ENCODE assay signal across 8 mouse cellular contexts in the genomic region with DNA sequence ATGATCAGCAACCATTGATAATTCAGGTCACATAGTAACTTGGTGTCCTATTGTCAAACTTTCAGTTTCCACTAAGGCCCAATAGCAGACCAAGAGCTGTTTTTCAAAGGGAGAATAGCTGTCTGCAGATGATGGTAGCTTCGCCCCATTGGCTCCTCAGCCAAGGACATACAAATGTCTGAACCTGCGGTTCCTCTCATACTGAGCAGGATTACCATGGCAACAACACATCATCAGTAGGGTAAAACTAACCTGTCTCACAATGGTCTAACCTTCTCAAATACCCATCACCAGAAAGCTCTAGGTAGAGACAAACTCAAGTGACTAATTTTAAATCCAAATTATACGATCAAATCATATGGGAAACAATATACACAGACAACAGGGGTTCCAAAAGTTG.
DNase-seq lines count a peak whose midpoint lies in the region; ATAC-seq and TF ChIP-seq lines count a peak whose summit lies in the region.

No protein-coding gene starts in this region.

- 79% methylated on average over 3 of the region's 3 CpGs for WGBS in midbrain, postnatal 0 days
- WGBS in midbrain, embryonic 15.5 days, result 80% methylated on average over 3 of the region's 3 CpGs
- WGBS in embryonic facial prominence, embryonic 14.5 days, result 86% methylated on average over 3 of the region's 3 CpGs

- H3K27ac ChIP-seq in midbrain, postnatal 0 days (ENCODE audit: low read depth, low read length), result no peak overlapping the region
- H3K27ac ChIP-seq in midbrain, embryonic 15.5 days, result no peak overlapping the region
- no peak overlapping the region for H3K27ac ChIP-seq in embryonic facial prominence, embryonic 14.5 days (replicated peaks; ENCODE audit: low read depth, low read length)

- H3K4me2 ChIP-seq in midbrain, postnatal 0 days (ENCODE audit: low read depth, low read length, poor library complexity, severe bottlenecking), result no peak overlapping the region
- H3K4me2 ChIP-seq in midbrain, embryonic 15.5 days, result no peak overlapping the region
- H3K4me2 ChIP-seq in embryonic facial prominence, embryonic 14.5 days (ENCODE audit: low read depth, low read length), result no peak overlapping the region

- H3K36me3 ChIP-seq in midbrain, postnatal 0 days (ENCODE audit: insufficient read depth, low read length), result no peaks in the 10 kb centered on the region
- H3K36me3 ChIP-seq in midbrain, embryonic 15.5 days (replicated peaks), result no peaks in the 10 kb centered on the region
- H3K36me3 ChIP-seq in embryonic facial prominence, embryonic 14.5 days (ENCODE audit: control insufficient read depth, insufficient read depth, low read length), result peaks cover 11% of the 10 kb centered on the region

- H3K9me3 ChIP-seq in midbrain, postnatal 0 days (ENCODE audit: low read length), result no peaks in the 10 kb centered on the region
- no peaks in the 10 kb centered on the region for H3K9me3 ChIP-seq in midbrain, embryonic 15.5 days
- no peaks in the 10 kb centered on the region for H3K9me3 ChIP-seq in embryonic facial prominence, embryonic 14.5 days (ENCODE audit: control insufficient read depth, low read length)

- H3K4me3 ChIP-seq in midbrain, postnatal 0 days (ENCODE audit: low read depth, low read length), result no peak overlapping the region
- no peak overlapping the region for H3K4me3 ChIP-seq in midbrain, embryonic 15.5 days
- H3K4me3 ChIP-seq in embryonic facial prominence, embryonic 14.5 days (ENCODE audit: low read depth, low read length), result no peak overlapping the region

- no peak for DNase-seq in midbrain, postnatal 0 days (ENCODE audit: low spot score)
- no peak for DNase-seq in embryonic facial prominence, embryonic 14.5 days (ENCODE audit: low spot score)
- peak; percentile 51 to 68 for DNase-seq in kidney, adult 8-10 months
- DNase-seq in left cerebral cortex, postnatal 36 days (ENCODE audit: low spot score in 2 of 2), result peak; percentile 43 to 70
- peak; percentile 65 for DNase-seq in ovary, postnatal 10 days (ENCODE audit: low spot score)
- peak; percentile 46 to 49 for DNase-seq in urinary bladder, adult 18-20 months (ENCODE audit: low spot score in 2 of 2)
- no peak for DNase-seq in c-Kit-positive CD71-positive TER-119-positive erythroid progenitor cells, embryonic 14.5 days (ENCODE audit: low spot score)

- H3K4me1 ChIP-seq in midbrain, postnatal 0 days (ENCODE audit: insufficient read depth, low read length), result no peaks in the 10 kb centered on the region
- no peaks in the 10 kb centered on the region for H3K4me1 ChIP-seq in midbrain, embryonic 15.5 days
- no peaks in the 10 kb centered on the region for H3K4me1 ChIP-seq in embryonic facial prominence, embryonic 14.5 days (ENCODE audit: control insufficient read depth, insufficient read depth, low read length)

- intact Hi-C loops in left cerebral cortex, postnatal 36 days (cut with DNase I), result no loop called here

- ATAC-seq in midbrain, postnatal 0 days (ENCODE audit: low FRiP score), result peak; percentile 66; the same call in 1 of the 2 replicates
- no peak for ATAC-seq in midbrain, embryonic 15.5 days (replicated peaks)
- ATAC-seq in embryonic facial prominence, embryonic 14.5 days (ENCODE audit: low read depth), result peak; percentile 75; the same call in 1 of the 2 replicates

- no peaks in the 10 kb centered on the region for H3K27me3 ChIP-seq in midbrain, postnatal 0 days (ENCODE audit: insufficient read depth, low read length)
- no peaks in the 10 kb centered on the region for H3K27me3 ChIP-seq in midbrain, embryonic 15.5 days (replicated peaks)
- H3K27me3 ChIP-seq in embryonic facial prominence, embryonic 14.5 days (replicated peaks; ENCODE audit: control insufficient read depth, insufficient read depth, low read length), result no peaks in the 10 kb centered on the region

- H3K9ac ChIP-seq in midbrain, postnatal 0 days (replicated peaks; ENCODE audit: low read length, poor library complexity, severe bottlenecking), result no peak overlapping the region
- H3K9ac ChIP-seq in midbrain, embryonic 15.5 days, result no peak overlapping the region
- H3K9ac ChIP-seq in embryonic facial prominence, embryonic 14.5 days (ENCODE audit: low read depth, low read length), result no peak overlapping the region

- TF ChIP-seq CTCF in midbrain, postnatal 0 days (IDR thresholded peaks at IDR 0.05), result no peak

Comparison
In these comparisons a context has a peak if more than half of its experiments do, and no peak if none do; other contexts are left out.
1. DNase-seq: peak in kidney, adult 8-10 months (2 of 2), left cerebral cortex, postnatal 36 days (2 of 2), ovary, postnatal 10 days (single experiment) and urinary bladder, adult 18-20 months (2 of 2); none in midbrain, postnatal 0 days (single experiment), embryonic facial prominence, embryonic 14.5 days (single experiment) and c-Kit-positive CD71-positive TER-119-positive erythroid progenitor cells, embryonic 14.5 days (single experiment).